Mouse (Mus musculus): ENCODE measurements around the gene Lman2. TPM values are rescaled to one million over a fixed set of nuclear protein-coding genes. Genes with fewer than 3 reads are reported as not detected.

Gene Lman2
- polyA plus RNA-seq, 1 experiment from 2014 or later: 92.9 TPM

GRCm38 (mm10) chr13:55398088-55398487 lies 35.5 kb upstream of the Lman2 start, which contains the start of gene Slc34a1:
Gene Slc34a1, plus strand, starts transcription at chr13:55398187.
- Histone ChIP-seq H3K9ac (replicated peaks) (no peak within 1 kb of the TSS), H3K4me3 (replicated peaks) (no peak within 1 kb of the TSS), H3K27ac (no peak within 1 kb of the TSS), H3K27me3 (peaks cover 30% of the 10 kb centered on the region), H3K9me3 (no peaks in the 10 kb centered on the region), H3K36me3 (no peaks in the 10 kb centered on the region), H3K4me2 (no peak within 1 kb of the TSS), H3K4me1 (replicated peaks) (no peaks in the 10 kb centered on the region)
- ATAC-seq (ENCODE audit: insufficient number of reproducible peaks, insufficient read depth, low FRiP score, low TSS enrichment, low read depth): no peak
- WGBS: 85% methylated on average over 1 of the region's 1 CpGs

DNA sequence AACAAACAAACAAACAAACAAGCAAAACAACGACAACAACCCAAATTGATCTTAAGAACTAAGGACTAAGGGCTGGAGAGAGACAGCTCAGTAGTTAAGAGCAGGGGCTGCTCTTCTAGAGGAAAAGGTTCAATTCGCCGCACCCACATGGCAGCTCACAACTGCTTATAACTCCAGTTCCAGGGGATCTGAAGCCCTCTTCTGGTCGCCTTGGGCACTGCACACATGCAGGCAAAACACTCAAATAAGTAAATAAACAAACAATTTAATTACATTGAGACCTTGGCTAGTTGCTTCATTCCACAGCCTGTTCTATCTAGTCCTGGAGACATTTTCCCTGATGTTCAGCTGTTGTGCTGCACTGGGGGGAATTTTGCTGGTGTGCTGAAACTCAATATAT lies 30.4 kb upstream of the Lman2 start:
- Histone ChIP-seq H3K36me3 (no peaks in the 10 kb centered on the region), H3K9me3 (no peaks in the 10 kb centered on the region), H3K4me2 (no peak overlapping the region), H3K4me3 (replicated peaks) (no peak overlapping the region), H3K9ac (replicated peaks) (no peak overlapping the region), H3K27ac (no peak overlapping the region), H3K4me1 (replicated peaks) (no peaks in the 10 kb centered on the region), H3K27me3 (peaks cover 2% of the 10 kb centered on the region; the same call in 1 of the 2 replicates)
- ATAC-seq (ENCODE audit: insufficient number of reproducible peaks, insufficient read depth, low FRiP score, low TSS enrichment, low read depth): no peak
- WGBS: 68% methylated on average over 4 of the region's 4 CpGs

- Histone ChIP-seq H3K27ac (no peak overlapping the region), H3K4me1 (replicated peaks) (no peaks in the 10 kb centered on the region), H3K27me3 (peaks cover 2% of the 10 kb centered on the region; the same call in 1 of the 2 replicates), H3K9me3 (no peaks in the 10 kb centered on the region), H3K4me3 (replicated peaks) (no peak overlapping the region), H3K9ac (replicated peaks) (no peak overlapping the region), H3K4me2 (no peak overlapping the region), H3K36me3 (no peaks in the 10 kb centered on the region)
- ATAC-seq (ENCODE audit: insufficient number of reproducible peaks, insufficient read depth, low FRiP score, low TSS enrichment, low read depth): no peak
- WGBS: 83% methylated on average over 1 of the region's 1 CpGs
These were observed 29.0 kb upstream of the Lman2 start for GRCm38 (mm10) chr13:55391626-55392029.

GRCm38 (mm10) chr13:55390644-55391043 lies 28.1 kb upstream of the Lman2 start:
- H3K4me2 ChIP-seq: no peak overlapping the region
- ATAC-seq (ENCODE audit: insufficient number of reproducible peaks, insufficient read depth, low FRiP score, low TSS enrichment, low read depth): no peak
- H3K9me3 ChIP-seq: no peaks in the 10 kb centered on the region
- no peak overlapping the region for H3K4me3 ChIP-seq (replicated peaks)
- H3K9ac ChIP-seq (replicated peaks): no peak overlapping the region
- no peaks in the 10 kb centered on the region for H3K4me1 ChIP-seq (replicated peaks)
- peaks cover 2% of the 10 kb centered on the region; the same call in 1 of the 2 replicates for H3K27me3 ChIP-seq
- H3K27ac ChIP-seq: no peak overlapping the region
- WGBS: 80% methylated on average over 3 of the region's 3 CpGs
- H3K36me3 ChIP-seq: no peaks in the 10 kb centered on the region

DNA sequence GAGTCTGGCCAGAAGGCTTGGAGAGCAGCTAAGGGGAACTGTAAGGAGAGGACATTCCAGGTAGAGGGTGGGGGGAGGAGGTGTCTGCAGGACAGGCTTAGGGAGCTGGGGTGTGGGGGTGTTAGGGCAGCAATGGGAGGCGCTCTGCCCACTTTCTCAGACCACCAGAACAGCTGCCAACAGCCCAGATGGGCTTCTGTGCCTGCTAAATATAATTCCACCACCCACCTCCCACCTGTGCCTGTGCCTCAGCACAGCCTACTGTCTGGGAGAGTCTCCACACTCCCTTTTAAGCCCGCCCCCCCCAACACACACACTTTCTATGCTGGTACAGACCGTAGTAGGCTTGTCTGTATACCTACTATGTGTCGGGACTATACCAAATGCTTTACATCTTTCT lies 19.2 kb upstream of the Lman2 start:
- Histone ChIP-seq H3K4me3 (replicated peaks) (no peak overlapping the region), H3K27ac (no peak overlapping the region), H3K27me3 (peaks cover 70% of the 10 kb centered on the region), H3K9ac (replicated peaks) (no peak overlapping the region), H3K9me3 (no peaks in the 10 kb centered on the region), H3K4me1 (replicated peaks) (peaks cover 8% of the 10 kb centered on the region; the same call in 1 of the 2 replicates), H3K4me2 (no peak overlapping the region), H3K36me3 (no peaks in the 10 kb centered on the region)
- no peak for ATAC-seq (ENCODE audit: insufficient number of reproducible peaks, insufficient read depth, low FRiP score, low TSS enrichment, low read depth)
- WGBS: 91% methylated on average over 4 of the region's 4 CpGs

- Histone ChIP-seq H3K4me1 (replicated peaks) (peaks cover 8% of the 10 kb centered on the region; the same call in 1 of the 2 replicates), H3K36me3 (no peaks in the 10 kb centered on the region), H3K9ac (replicated peaks) (peak overlapping the region; percentile 31; the same call in 1 of the 2 replicates), H3K4me3 (replicated peaks) (peak overlapping the region; percentile 25), H3K9me3 (no peaks in the 10 kb centered on the region), H3K27me3 (peaks cover 89% of the 10 kb centered on the region), H3K4me2 (peak overlapping the region; percentile 42), H3K27ac (no peak overlapping the region)
- 6% methylated on average over 32 of the region's 32 CpGs for WGBS
- no peak for ATAC-seq (ENCODE audit: insufficient number of reproducible peaks, insufficient read depth, low FRiP score, low TSS enrichment, low read depth)
These were observed 16.5 kb upstream of the Lman2 start for GRCm38 (mm10) chr13:55378907-55379580.

DNA sequence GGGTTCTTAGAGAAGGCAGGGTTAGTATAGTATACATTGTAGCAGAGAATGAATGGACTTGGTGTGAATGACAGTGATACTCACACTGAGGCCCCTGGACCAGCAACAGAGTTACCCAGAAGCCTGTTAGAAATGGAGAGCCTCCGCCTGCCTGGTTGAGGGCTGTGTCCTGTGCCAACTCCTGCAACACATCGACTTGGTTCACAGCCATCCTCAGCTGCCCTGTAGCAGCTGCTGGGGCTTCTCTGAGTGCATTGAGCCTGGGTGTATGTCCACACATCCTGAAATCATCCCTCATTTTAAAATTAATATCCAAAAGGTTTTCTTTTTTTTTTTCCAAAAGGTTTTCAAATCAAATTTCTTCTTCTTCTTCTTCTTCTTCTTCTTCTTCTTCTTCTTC lies 13.3 kb upstream of the Lman2 start:
- Histone ChIP-seq H3K36me3 (no peaks in the 10 kb centered on the region), H3K4me2 (no peak overlapping the region), H3K27me3 (peaks cover 91% of the 10 kb centered on the region), H3K4me3 (replicated peaks) (no peak overlapping the region), H3K27ac (no peak overlapping the region), H3K4me1 (replicated peaks) (peaks cover 8% of the 10 kb centered on the region; the same call in 1 of the 2 replicates), H3K9me3 (no peaks in the 10 kb centered on the region), H3K9ac (replicated peaks) (no peak overlapping the region)
- ATAC-seq (ENCODE audit: insufficient number of reproducible peaks, insufficient read depth, low FRiP score, low TSS enrichment, low read depth): no peak
- 78% methylated on average over 2 of the region's 2 CpGs for WGBS

- ATAC-seq (ENCODE audit: insufficient number of reproducible peaks, insufficient read depth, low FRiP score, low TSS enrichment, low read depth): no peak
- WGBS: 49% methylated on average over 6 of the region's 6 CpGs
- H3K4me3 ChIP-seq (replicated peaks): no peak overlapping the region
- H3K9ac ChIP-seq (replicated peaks): no peak overlapping the region
- H3K27ac ChIP-seq: no peak overlapping the region
- peaks cover 7% of the 10 kb centered on the region; the same call in 1 of the 2 replicates for H3K4me1 ChIP-seq (replicated peaks)
- no peak overlapping the region for H3K4me2 ChIP-seq
- H3K36me3 ChIP-seq: no peaks in the 10 kb centered on the region
- peaks cover 87% of the 10 kb centered on the region for H3K27me3 ChIP-seq
- no peaks in the 10 kb centered on the region for H3K9me3 ChIP-seq
These were observed 11.8 kb upstream of the Lman2 start for GRCm38 (mm10) chr13:55374206-55374924.

DNA sequence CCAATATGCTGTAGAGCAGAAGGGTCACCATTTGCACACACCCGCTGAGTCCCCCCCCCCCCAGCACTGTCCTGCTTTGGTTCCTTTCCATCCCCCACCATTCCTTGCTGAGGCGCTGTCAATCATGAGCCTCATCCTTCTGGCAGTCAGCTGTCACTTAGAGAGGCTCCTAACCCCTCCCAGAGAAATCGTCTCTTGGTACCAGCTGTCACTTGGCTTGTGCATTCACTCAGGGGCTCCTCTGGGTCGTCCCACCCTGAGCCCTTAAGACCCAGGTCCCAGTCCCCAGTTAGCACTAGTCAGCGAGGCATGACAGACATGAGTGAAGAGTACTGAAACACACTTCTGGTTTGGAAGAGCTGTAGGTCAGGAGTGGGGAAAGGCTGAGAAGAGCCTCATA lies 9.2 kb upstream of the Lman2 start:
- no peak overlapping the region for H3K4me3 ChIP-seq (replicated peaks)
- no peaks in the 10 kb centered on the region for H3K4me1 ChIP-seq (replicated peaks)
- H3K9ac ChIP-seq (replicated peaks): no peak overlapping the region
- peaks cover 68% of the 10 kb centered on the region for H3K27me3 ChIP-seq
- ATAC-seq (ENCODE audit: insufficient number of reproducible peaks, insufficient read depth, low FRiP score, low TSS enrichment, low read depth): no peak
- no peak overlapping the region for H3K4me2 ChIP-seq
- H3K9me3 ChIP-seq: no peaks in the 10 kb centered on the region
- no peaks in the 10 kb centered on the region for H3K36me3 ChIP-seq
- WGBS: 57% methylated on average over 5 of the region's 5 CpGs
- no peak overlapping the region for H3K27ac ChIP-seq

DNA sequence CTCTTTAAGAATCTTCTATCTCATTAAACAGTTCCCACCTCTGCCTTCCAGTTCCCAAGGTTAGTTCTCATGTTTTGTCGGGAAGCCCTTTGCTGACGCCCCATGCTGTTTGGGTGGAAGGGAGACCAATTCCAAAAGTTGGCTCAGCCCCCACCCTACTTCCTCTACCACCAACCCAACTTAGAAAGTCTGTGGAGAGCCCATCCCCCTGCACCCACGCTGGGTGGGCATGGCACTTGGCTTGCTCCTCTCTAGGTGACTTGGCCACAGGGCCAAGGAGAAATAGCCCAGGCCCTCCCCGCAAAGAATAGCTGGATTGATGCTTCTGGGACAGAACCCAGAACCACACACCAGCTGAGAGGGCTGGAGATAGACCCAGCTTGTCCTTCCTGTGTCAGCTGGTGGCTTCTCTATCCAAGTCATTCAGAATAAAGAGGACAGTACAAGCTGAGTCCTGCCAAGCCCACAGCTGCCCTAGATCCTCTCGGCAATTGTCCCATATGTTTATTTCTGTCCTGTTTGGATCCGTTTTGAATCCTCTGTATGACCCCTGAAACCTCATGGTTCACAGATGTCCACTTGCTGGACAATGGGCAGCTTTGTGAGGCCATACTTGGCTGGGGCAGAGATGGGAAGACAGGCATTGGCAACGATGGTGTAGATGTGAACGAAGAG lies 8.6 kb upstream of the Lman2 start:
- WGBS: 68% methylated on average over 8 of the region's 8 CpGs
- H3K9ac ChIP-seq (replicated peaks): no peak overlapping the region
- no peak overlapping the region for H3K27ac ChIP-seq
- H3K4me3 ChIP-seq (replicated peaks): no peak overlapping the region
- H3K4me1 ChIP-seq (replicated peaks): no peaks in the 10 kb centered on the region
- no peak for ATAC-seq (ENCODE audit: insufficient number of reproducible peaks, insufficient read depth, low FRiP score, low TSS enrichment, low read depth)
- H3K4me2 ChIP-seq: no peak overlapping the region
- no peaks in the 10 kb centered on the region for H3K36me3 ChIP-seq
- no peaks in the 10 kb centered on the region for H3K9me3 ChIP-seq
- peaks cover 64% of the 10 kb centered on the region for H3K27me3 ChIP-seq

DNA sequence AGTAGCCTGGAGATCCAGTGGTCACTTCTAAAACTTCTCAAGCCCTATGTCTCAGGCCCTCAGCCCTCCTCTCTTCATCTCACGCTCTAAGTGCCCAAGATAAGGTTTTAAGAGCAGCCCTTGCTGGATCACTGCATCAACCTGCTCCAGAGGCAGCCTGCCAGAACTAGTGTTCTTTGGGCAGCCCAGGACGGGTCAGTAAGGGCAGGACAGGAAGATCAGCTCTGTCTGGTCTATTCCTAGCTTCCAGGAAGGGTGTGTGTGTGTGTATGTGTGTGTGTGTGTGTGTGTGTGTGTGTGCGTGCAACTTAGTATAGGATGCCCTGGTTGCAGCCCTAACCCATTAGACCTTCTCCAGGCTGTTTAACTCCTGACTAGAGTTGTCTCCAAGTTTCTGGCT lies 7.7 kb upstream of the Lman2 start:
- Histone ChIP-seq H3K27me3 (peaks cover 56% of the 10 kb centered on the region), H3K4me3 (replicated peaks) (no peak overlapping the region), H3K4me2 (no peak overlapping the region), H3K36me3 (no peaks in the 10 kb centered on the region), H3K4me1 (replicated peaks) (no peaks in the 10 kb centered on the region), H3K9me3 (no peaks in the 10 kb centered on the region), H3K9ac (replicated peaks) (no peak overlapping the region), H3K27ac (no peak overlapping the region)
- WGBS: 59% methylated on average over 3 of the region's 3 CpGs
- no peak for ATAC-seq (ENCODE audit: insufficient number of reproducible peaks, insufficient read depth, low FRiP score, low TSS enrichment, low read depth)

Measured in limb, embryonic 12.5 days (tissue).